Mouse (Mus musculus) right cerebral cortex, adult 18-20 months (tissue): ENCODE data around the gene D2hgdh.
"Not testable (repeated sequence)": the region's sequence is repeated elsewhere in the genome, so short reads cannot be mapped to it uniquely, and the experiment has no call there.

ENCODE experiments used
- DNase-seq: peaks from one replicate; pipeline ENCODE4 v3.0.0; 2022; ENCODE audit warnings: mixed read lengths

D2hgdh gene

GRCm38 (mm10) chr1:93832754-93833360, 8.1 kb downstream of the D2hgdh start:
- DNase-seq: not testable (repeated sequence)

GRCm38 (mm10) chr1:93834671-93835150, 10.0 kb downstream of the D2hgdh start:
- no peak for DNase-seq

GRCm38 (mm10) chr1:93835211-93835610, 10.5 kb downstream of the D2hgdh start:
- DNase-seq: no peak

- DNase-seq: no peak
Observed at GRCm38 (mm10) chr1:93835876-93836531, 11.3 kb downstream of the D2hgdh start.

- no peak for DNase-seq
Observed at GRCm38 (mm10) chr1:93836532-93836913, 11.8 kb downstream of the D2hgdh start.

GRCm38 (mm10) chr1:93837335-93837734, 12.6 kb downstream of the D2hgdh start:
- no peak for DNase-seq

- not testable (repeated sequence) for DNase-seq
Observed at GRCm38 (mm10) chr1:93838569-93838968, 13.9 kb downstream of the D2hgdh start.

GRCm38 (mm10) chr1:93845766-93846366, 21.2 kb downstream of the D2hgdh start:
- DNase-seq: not testable (repeated sequence)

GRCm38 (mm10) chr1:93855790-93856189, 31.1 kb downstream of the D2hgdh start:
- DNase-seq: not testable (repeated sequence)

- DNase-seq: no peak
Observed at GRCm38 (mm10) chr1:93857370-93857769, 32.7 kb downstream of the D2hgdh start.

GRCm38 (mm10) chr1:93857991-93858390, 33.3 kb downstream of the D2hgdh start:
- no peak for DNase-seq

GRCm38 (mm10) chr1:93859619-93860018, 34.9 kb downstream of the D2hgdh start:
- DNase-seq: no peak

- DNase-seq: not testable (repeated sequence)
Observed at GRCm38 (mm10) chr1:93861048-93861447, 36.3 kb downstream of the D2hgdh start, which contains the start of gene Gal3st2. Gal3st2 (plus strand) TSS chr1:93861306.

GRCm38 (mm10) chr1:93871594-93872105, 46.9 kb downstream of the D2hgdh start:
- DNase-seq: not testable (repeated sequence)

- DNase-seq: peak; percentile 23
Observed at GRCm38 (mm10) chr1:93874405-93874804, 49.7 kb downstream of the D2hgdh start.

- not testable (repeated sequence) for DNase-seq
Observed at GRCm38 (mm10) chr1:93881778-93882177, 57.1 kb downstream of the D2hgdh start.

- not testable (repeated sequence) for DNase-seq
Observed at GRCm38 (mm10) chr1:93890936-93891335, 66.2 kb downstream of the D2hgdh start.

GRCm38 (mm10) chr1:93897395-93897794, 72.7 kb downstream of the D2hgdh start:
- DNase-seq: not testable (repeated sequence)

- DNase-seq: not testable (repeated sequence)
Observed at GRCm38 (mm10) chr1:93901291-93901690, 76.6 kb downstream of the D2hgdh start.
